Mouse (Mus musculus) intestine, embryonic 16.5 days (tissue): ENCODE results near the gene Tmem136. TPM values are rescaled to one million over a fixed set of nuclear protein-coding genes. Genes with fewer than 3 reads are reported as not detected.

Source experiments
- ATAC-seq: fragments of 200-750 bp; cut with Nextera tagmentation; 2 replicates; pipeline ENCODE4 v1.8.0; 2017; ENCODE audit warnings: moderate TSS enrichment, moderate library complexity
- H3K27ac ChIP-seq: fragments of 300-500 bp; sonication (generic); 2 replicates; pipeline ENCODE4 v1.5.1; 2014; ENCODE audit warnings: mild to moderate bottlenecking, low read length
- H3K27me3 ChIP-seq: fragments of 300-500 bp; sonication (generic); replicated peaks from 2 replicates; pipeline ENCODE4 v1.6.1; 2014; ENCODE audit warnings: low read length, control low read depth, mixed read lengths; ENCODE audit not compliant: control insufficient read depth, insufficient read depth
- H3K36me3 ChIP-seq: fragments of 300-500 bp; sonication (generic); 2 replicates; pipeline ENCODE4 v1.6.1; 2014; ENCODE audit warnings: low read length, control low read depth; ENCODE audit not compliant: control insufficient read depth, insufficient read depth
- H3K4me1 ChIP-seq: fragments of 300-500 bp; sonication (generic); 2 replicates; pipeline ENCODE4 v1.6.1; 2014; ENCODE audit warnings: low read length, control low read depth, mixed read lengths; ENCODE audit not compliant: control insufficient read depth, insufficient read depth
- H3K4me2 ChIP-seq: fragments of 300-500 bp; sonication (generic); 2 replicates; pipeline ENCODE4 v1.6.1; 2014; ENCODE audit warnings: low read depth, low read length, control low read depth
- H3K4me3 ChIP-seq: fragments of 300-500 bp; sonication (generic); 2 replicates; pipeline ENCODE4 v1.5.1; 2014; ENCODE audit warnings: mild to moderate bottlenecking, low read length
- H3K9ac ChIP-seq: fragments of 300-500 bp; sonication (generic); 2 replicates; pipeline ENCODE4 v1.6.1; 2014; ENCODE audit warnings: low read depth, low read length
- H3K9me3 ChIP-seq: fragments of 300-500 bp; sonication (generic); 2 replicates; pipeline ENCODE4 v1.6.1; 2016; ENCODE audit warnings: low read length, control low read depth; ENCODE audit not compliant: control insufficient read depth
- WGBS: fragments of 180-500 bp; shearing (Covaris S2); extraction: QIAGEN DNeasy Blood & Tissue Kit; methylation state at CpG from one replicate; pipeline ENCODE4 v1.1.7; 2014; 5-methylcytosine and 5-hydroxymethylcytosine counted together
- polyA plus RNA-seq: library from polyadenylated mRNA; unstranded; fragments of >200 nt; fragmentation: Nextera tagmentation; extraction: Ambion mirVana; gene quantifications from 2 replicates; pipeline ENCODE4 v1.2.1, GENCODE M21; 2015

Gene Tmem136
- polyA plus RNA-seq, 1 experiment from 2014 or later, result 3.3 TPM

GRCm38 (mm10) chr9:43093803-43094202, 22.6 kb downstream of the Tmem136 start:
- Histone ChIP-seq H3K4me1 (peaks cover 9% of the 10 kb centered on the region), H3K36me3 (no peaks in the 10 kb centered on the region), H3K27ac (no peak overlapping the region), H3K9ac (no peak overlapping the region), H3K27me3 (no peaks in the 10 kb centered on the region), H3K9me3 (no peaks in the 10 kb centered on the region), H3K4me3 (no peak overlapping the region), H3K4me2 (no peak overlapping the region)
- WGBS, result 52% methylated on average over 3 of the region's 3 CpGs
- no peak for ATAC-seq

- H3K9ac ChIP-seq, result no peak overlapping the region
- H3K4me1 ChIP-seq, result peaks cover 14% of the 10 kb centered on the region; the same call in 1 of the 2 replicates
- H3K27me3 ChIP-seq, result no peaks in the 10 kb centered on the region
- no peak for ATAC-seq
- H3K9me3 ChIP-seq, result no peaks in the 10 kb centered on the region
- H3K36me3 ChIP-seq, result no peaks in the 10 kb centered on the region
- no peak overlapping the region for H3K27ac ChIP-seq
- no peak overlapping the region for H3K4me2 ChIP-seq
- H3K4me3 ChIP-seq, result no peak overlapping the region
- WGBS, result 84% methylated on average over 1 of the region's 1 CpGs
Measured at GRCm38 (mm10) chr9:43085686-43086285, 30.6 kb downstream of the Tmem136 start.

GRCm38 (mm10) chr9:43084496-43085362, 31.6 kb downstream of the Tmem136 start:
- H3K27ac ChIP-seq, result no peak overlapping the region

DNA sequence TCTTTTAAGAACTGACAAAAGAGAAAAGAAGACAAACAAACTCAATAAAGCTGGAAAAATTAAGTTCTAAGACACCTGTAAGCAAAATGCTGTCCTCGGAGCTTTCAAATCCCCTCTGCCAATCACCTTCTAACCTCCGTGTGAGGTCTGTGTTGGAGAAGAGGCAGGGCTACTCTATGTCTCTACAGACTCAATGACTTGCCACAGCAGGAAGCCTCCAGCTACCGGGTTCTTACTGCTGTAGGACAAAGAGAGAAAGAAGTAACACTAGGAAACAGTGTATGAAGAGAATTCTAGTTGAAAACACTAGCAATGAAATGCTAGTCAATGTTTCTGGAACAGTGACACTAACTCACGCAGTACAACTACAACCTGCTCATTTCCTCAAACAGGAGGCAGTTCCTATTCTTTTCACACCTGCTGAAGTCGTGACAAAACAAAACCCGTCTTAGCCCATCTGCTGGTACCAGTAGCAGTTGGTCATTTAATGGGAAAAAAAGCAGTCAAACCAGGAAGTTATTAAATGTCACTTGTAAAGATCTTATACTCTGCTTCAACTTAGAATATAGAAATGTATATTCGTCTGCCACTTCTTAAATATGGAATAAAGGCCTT, 32.8 kb downstream of the Tmem136 start:
- no peak for ATAC-seq

More at GRCm38 (mm10) chr9:43084496-43085362, 31.6 kb downstream of the Tmem136 start:
- Histone ChIP-seq H3K4me1 (peaks cover 19% of the 10 kb centered on the region; the same call in 1 of the 2 replicates), H3K4me3 (no peak overlapping the region), H3K9ac (no peak overlapping the region), H3K9me3 (no peaks in the 10 kb centered on the region), H3K4me2 (no peak overlapping the region), H3K27me3 (no peaks in the 10 kb centered on the region), H3K36me3 (no peaks in the 10 kb centered on the region)
- ATAC-seq, result no peak
- WGBS, result 63% methylated on average over 7 of the region's 7 CpGs

GRCm38 (mm10) chr9:43078711-43079110, 37.7 kb downstream of the Tmem136 start:
- Histone ChIP-seq H3K27ac (no peak overlapping the region), H3K9me3 (no peaks in the 10 kb centered on the region), H3K27me3 (no peaks in the 10 kb centered on the region), H3K4me2 (no peak overlapping the region), H3K9ac (no peak overlapping the region), H3K4me3 (no peak overlapping the region), H3K36me3 (no peaks in the 10 kb centered on the region), H3K4me1 (peaks cover 8% of the 10 kb centered on the region; the same call in 1 of the 2 replicates)
- no peak for ATAC-seq
- WGBS, result 87% methylated on average over 3 of the region's 3 CpGs

More for the DNA sequence above, 32.8 kb downstream of the Tmem136 start:
- WGBS, result 60% methylated on average over 7 of the region's 7 CpGs
- H3K27me3 ChIP-seq, result no peaks in the 10 kb centered on the region
- H3K9ac ChIP-seq, result no peak overlapping the region
- no peaks in the 10 kb centered on the region for H3K9me3 ChIP-seq
- H3K4me3 ChIP-seq, result no peak overlapping the region
- peaks cover 19% of the 10 kb centered on the region; the same call in 1 of the 2 replicates for H3K4me1 ChIP-seq
- H3K36me3 ChIP-seq, result no peaks in the 10 kb centered on the region
- H3K4me2 ChIP-seq, result no peak overlapping the region
- H3K27ac ChIP-seq, result no peak overlapping the region

DNA sequence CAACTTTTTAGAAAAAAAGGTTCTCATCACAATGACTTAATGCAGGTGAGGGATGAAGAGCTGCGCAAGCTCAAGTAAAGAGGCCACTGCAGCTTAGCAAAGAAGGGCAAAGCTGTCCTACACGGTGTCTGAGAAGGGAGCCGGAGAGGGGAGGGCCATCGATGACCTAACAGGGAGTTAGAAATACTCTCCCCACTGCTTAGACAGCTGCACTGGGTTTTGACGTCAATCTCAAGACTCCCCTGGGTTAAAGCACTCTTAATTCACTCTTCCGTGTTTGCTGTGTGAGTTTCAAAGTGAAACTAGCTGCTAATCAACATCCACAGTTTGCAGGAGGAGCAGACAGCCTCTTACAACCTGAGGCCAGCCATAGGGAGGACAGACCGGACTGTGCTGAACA, 40.2 kb downstream of the Tmem136 start:
- no peak overlapping the region for H3K4me3 ChIP-seq
- no peak for ATAC-seq
- H3K36me3 ChIP-seq, result no peaks in the 10 kb centered on the region
- no peak overlapping the region for H3K27ac ChIP-seq
- H3K9me3 ChIP-seq, result no peaks in the 10 kb centered on the region
- H3K9ac ChIP-seq, result no peak overlapping the region
- H3K4me1 ChIP-seq, result peaks cover 10% of the 10 kb centered on the region; the same call in 1 of the 2 replicates
- 72% methylated on average over 7 of the region's 7 CpGs for WGBS
- H3K27me3 ChIP-seq, result no peaks in the 10 kb centered on the region
- H3K4me2 ChIP-seq, result no peak overlapping the region

- H3K9ac ChIP-seq, result no peak overlapping the region
- no peaks in the 10 kb centered on the region for H3K36me3 ChIP-seq
- H3K4me3 ChIP-seq, result no peak overlapping the region
- WGBS, result 94% methylated on average over 1 of the region's 1 CpGs
- ATAC-seq, result no peak
- peaks cover 6% of the 10 kb centered on the region; the same call in 1 of the 2 replicates for H3K4me1 ChIP-seq
- H3K27me3 ChIP-seq, result no peaks in the 10 kb centered on the region
- H3K4me2 ChIP-seq, result no peak overlapping the region
- no peak overlapping the region for H3K27ac ChIP-seq
- H3K9me3 ChIP-seq, result no peaks in the 10 kb centered on the region
Measured at GRCm38 (mm10) chr9:43074611-43075010, 41.8 kb downstream of the Tmem136 start.

DNA sequence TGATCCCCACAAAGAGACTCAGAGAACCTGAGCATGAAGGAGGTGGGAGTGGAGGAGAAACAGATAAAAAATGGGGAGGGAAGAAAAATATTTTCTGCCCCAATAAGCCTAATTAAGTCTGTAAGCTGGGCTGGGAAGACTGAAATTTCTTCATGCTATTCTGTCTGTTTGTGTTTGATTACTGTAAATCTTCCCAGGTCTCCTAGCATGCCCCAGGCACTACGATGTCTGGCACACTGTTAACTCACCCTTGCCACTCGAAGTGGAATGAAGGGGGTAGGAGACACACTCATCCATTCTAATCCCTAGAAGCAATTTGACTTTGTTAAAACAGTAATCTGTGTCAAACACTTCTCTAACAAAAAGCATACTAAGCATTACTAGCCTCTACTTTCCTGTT, 44.6 kb downstream of the Tmem136 start:
- Histone ChIP-seq H3K4me3 (no peak overlapping the region), H3K36me3 (no peaks in the 10 kb centered on the region), H3K4me2 (no peak overlapping the region), H3K27ac (no peak overlapping the region), H3K9me3 (no peaks in the 10 kb centered on the region), H3K4me1 (peaks cover 24% of the 10 kb centered on the region), H3K27me3 (no peaks in the 10 kb centered on the region), H3K9ac (no peak overlapping the region)
- ATAC-seq, result no peak
- 57% methylated on average over 2 of the region's 2 CpGs for WGBS

DNA sequence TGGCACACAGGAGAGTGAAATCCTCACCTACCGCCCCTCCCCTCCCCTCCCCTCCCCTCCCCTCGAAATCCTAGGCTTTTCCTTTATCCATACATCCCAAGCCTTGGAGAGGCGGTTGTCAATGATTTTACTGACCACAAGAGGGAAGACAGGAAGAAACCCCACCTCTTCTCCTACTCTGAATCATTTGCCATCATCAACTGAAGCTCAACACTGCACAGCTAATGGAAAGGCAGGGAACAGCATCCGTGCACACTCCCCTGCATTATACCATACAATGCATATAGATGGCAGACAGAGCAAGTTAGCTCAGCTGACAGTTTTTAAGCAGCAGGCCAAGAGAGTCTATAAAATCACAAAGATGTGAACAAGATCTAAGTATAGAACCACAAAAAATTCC, 45.2 kb downstream of the Tmem136 start:
- H3K27ac ChIP-seq, result no peak overlapping the region
- no peaks in the 10 kb centered on the region for H3K36me3 ChIP-seq
- H3K4me3 ChIP-seq, result no peak overlapping the region
- no peak overlapping the region for H3K4me2 ChIP-seq
- peaks cover 24% of the 10 kb centered on the region for H3K4me1 ChIP-seq
- H3K27me3 ChIP-seq, result no peaks in the 10 kb centered on the region
- no peaks in the 10 kb centered on the region for H3K9me3 ChIP-seq
- H3K9ac ChIP-seq, result no peak overlapping the region
- no peak for ATAC-seq
- WGBS, result 36% methylated on average over 4 of the region's 4 CpGs
